Mouse (Mus musculus): ENCODE results near the gene Sdk1. TPM values are rescaled to one million over a fixed set of nuclear protein-coding genes. Genes with fewer than 3 reads are reported as not detected.

Gene Sdk1
- total RNA-seq, 1 experiment: 1.2 TPM

GRCm38 (mm10) chr5:141413013-141413412 lies 171.7 kb downstream of the Sdk1 start:
- in situ Hi-C loops (cut with MboI; ENCODE audit: low sequenced_read_pairs in 2 of 2, unreplicated experiment in 2 of 2): no loop called here
- Histone ChIP-seq H3K27ac (ENCODE audit: insufficient read depth, low read depth, low read length, poor library complexity, severe bottlenecking) (no peak overlapping the region), H3K4me1 (ENCODE audit: control insufficient read depth in 2 of 2, insufficient read depth in 2 of 2, low read length in 2 of 2, poor library complexity in 1 of 2) (peaks cover 0 to 2% of the 10 kb centered on the region in 2 experiments; a peak in 1 of 4 replicates), H3K4me3 (ENCODE audit: insufficient read depth in 1 of 2, low read depth in 1 of 2, low read length in 2 of 2, poor library complexity in 1 of 2, severe bottlenecking in 1 of 2) (no peak overlapping the region), H3K9me3 (ENCODE audit: control insufficient read depth, insufficient read depth, low read depth, low read length) (no peaks in the 10 kb centered on the region), H3K9ac (ENCODE audit: insufficient read depth, low read depth, low read length, poor library complexity, severe bottlenecking) (no peak overlapping the region), H3K36me3 (ENCODE audit: control insufficient read depth, insufficient read depth, low read length, poor library complexity, severe bottlenecking) (no peaks in the 10 kb centered on the region)
- TF ChIP-seq CHD2 (IDR thresholded peaks at IDR 0.05; ENCODE audit: low read depth, low read length) (no peak), HCFC1 (IDR thresholded peaks at IDR 0.05; ENCODE audit: borderline replicate concordance, insufficient read depth, low read length) (no peak), ZNF384 (IDR thresholded peaks at IDR 0.05; ENCODE audit: low read depth, low read length) (no peak)
- DNase-seq (ENCODE audit: low read depth, low spot score): no peak

GRCm38 (mm10) chr5:141415644-141416243 lies 174.5 kb downstream of the Sdk1 start:
- Histone ChIP-seq H3K4me3 (ENCODE audit: insufficient read depth in 1 of 2, low read depth in 1 of 2, low read length in 2 of 2, poor library complexity in 1 of 2, severe bottlenecking in 1 of 2) (no peak overlapping the region), H3K4me1 (ENCODE audit: control insufficient read depth in 2 of 2, insufficient read depth in 2 of 2, low read length in 2 of 2, poor library complexity in 1 of 2) (no peaks in the 10 kb centered on the region), H3K27ac (ENCODE audit: insufficient read depth, low read depth, low read length, poor library complexity, severe bottlenecking) (no peak overlapping the region), H3K9ac (ENCODE audit: insufficient read depth, low read depth, low read length, poor library complexity, severe bottlenecking) (no peak overlapping the region), H3K9me3 (ENCODE audit: control insufficient read depth, insufficient read depth, low read depth, low read length) (no peaks in the 10 kb centered on the region), H3K36me3 (ENCODE audit: control insufficient read depth, insufficient read depth, low read length, poor library complexity, severe bottlenecking) (no peaks in the 10 kb centered on the region)
- no peak for TF ChIP-seq ZC3H11A (IDR thresholded peaks at IDR 0.05; ENCODE audit: borderline replicate concordance, low read depth, low read length)
- no peak for TF ChIP-seq MAFK (IDR thresholded peaks at IDR 0.05; ENCODE audit: insufficient read depth, low read depth, low read length)
- TF ChIP-seq HCFC1 (IDR thresholded peaks at IDR 0.05; ENCODE audit: borderline replicate concordance, insufficient read depth, low read length): no peak
- DNase-seq (ENCODE audit: low read depth, low spot score): no peak
- in situ Hi-C loops (cut with MboI; ENCODE audit: low sequenced_read_pairs in 2 of 2, unreplicated experiment in 2 of 2): no loop called here

- TF ChIP-seq CHD2 (IDR thresholded peaks at IDR 0.05; ENCODE audit: low read depth, low read length): no peak
- no peak for TF ChIP-seq MAFK (IDR thresholded peaks at IDR 0.05; ENCODE audit: insufficient read depth, low read depth, low read length)
- no peak for TF ChIP-seq ZNF384 (IDR thresholded peaks at IDR 0.05; ENCODE audit: low read depth, low read length)
- no peak for TF ChIP-seq HCFC1 (IDR thresholded peaks at IDR 0.05; ENCODE audit: borderline replicate concordance, insufficient read depth, low read length)
- TF ChIP-seq ZC3H11A (IDR thresholded peaks at IDR 0.05; ENCODE audit: borderline replicate concordance, low read depth, low read length): no peak
- Histone ChIP-seq H3K27ac (ENCODE audit: insufficient read depth, low read depth, low read length, poor library complexity, severe bottlenecking) (no peak overlapping the region), H3K9me3 (ENCODE audit: control insufficient read depth, insufficient read depth, low read depth, low read length) (no peaks in the 10 kb centered on the region), H3K4me3 (ENCODE audit: insufficient read depth in 1 of 2, low read depth in 1 of 2, low read length in 2 of 2, poor library complexity in 1 of 2, severe bottlenecking in 1 of 2) (no peak overlapping the region), H3K4me1 (ENCODE audit: control insufficient read depth in 2 of 2, insufficient read depth in 2 of 2, low read length in 2 of 2, poor library complexity in 1 of 2) (no peaks in the 10 kb centered on the region), H3K36me3 (ENCODE audit: control insufficient read depth, insufficient read depth, low read length, poor library complexity, severe bottlenecking) (no peaks in the 10 kb centered on the region), H3K9ac (ENCODE audit: insufficient read depth, low read depth, low read length, poor library complexity, severe bottlenecking) (no peak overlapping the region)
- DNase-seq (ENCODE audit: low read depth, low spot score): no peak
- in situ Hi-C loops (cut with MboI; ENCODE audit: low sequenced_read_pairs in 2 of 2, unreplicated experiment in 2 of 2): no loop called here
Measured at GRCm38 (mm10) chr5:141428132-141428531, 186.8 kb downstream of the Sdk1 start.

GRCm38 (mm10) chr5:141433286-141433685 lies 192.0 kb downstream of the Sdk1 start:
- DNase-seq (ENCODE audit: low read depth, low spot score): no peak
- H3K4me1 ChIP-seq (ENCODE audit: control insufficient read depth in 2 of 2, insufficient read depth in 2 of 2, low read length in 2 of 2, poor library complexity in 1 of 2): no peaks in the 10 kb centered on the region
- no peaks in the 10 kb centered on the region for H3K9me3 ChIP-seq (ENCODE audit: control insufficient read depth, insufficient read depth, low read depth, low read length)
- no peak overlapping the region for H3K27ac ChIP-seq (ENCODE audit: insufficient read depth, low read depth, low read length, poor library complexity, severe bottlenecking)
- H3K9ac ChIP-seq (ENCODE audit: insufficient read depth, low read depth, low read length, poor library complexity, severe bottlenecking): no peak overlapping the region
- no peaks in the 10 kb centered on the region for H3K36me3 ChIP-seq (ENCODE audit: control insufficient read depth, insufficient read depth, low read length, poor library complexity, severe bottlenecking)
- in situ Hi-C loops (cut with MboI; ENCODE audit: low sequenced_read_pairs in 2 of 2, unreplicated experiment in 2 of 2): no loop called here
- H3K4me3 ChIP-seq (ENCODE audit: insufficient read depth in 1 of 2, low read depth in 1 of 2, low read length in 2 of 2, poor library complexity in 1 of 2, severe bottlenecking in 1 of 2): no peak overlapping the region
- no peak for TF ChIP-seq CHD2 (IDR thresholded peaks at IDR 0.05; ENCODE audit: low read depth, low read length)
- no peak for TF ChIP-seq MAFK (IDR thresholded peaks at IDR 0.05; ENCODE audit: insufficient read depth, low read depth, low read length)
- no peak for TF ChIP-seq HCFC1 (IDR thresholded peaks at IDR 0.05; ENCODE audit: borderline replicate concordance, insufficient read depth, low read length)
- no peak for TF ChIP-seq ZC3H11A (IDR thresholded peaks at IDR 0.05; ENCODE audit: borderline replicate concordance, low read depth, low read length)
- TF ChIP-seq ZNF384 (IDR thresholded peaks at IDR 0.05; ENCODE audit: low read depth, low read length): no peak

GRCm38 (mm10) chr5:141447247-141447646 lies 206.0 kb downstream of the Sdk1 start:
- no peak for TF ChIP-seq MAFK (IDR thresholded peaks at IDR 0.05; ENCODE audit: insufficient read depth, low read depth, low read length)
- TF ChIP-seq ZNF384 (IDR thresholded peaks at IDR 0.05; ENCODE audit: low read depth, low read length): no peak
- no peak for TF ChIP-seq CHD2 (IDR thresholded peaks at IDR 0.05; ENCODE audit: low read depth, low read length)
- no peak for TF ChIP-seq HCFC1 (IDR thresholded peaks at IDR 0.05; ENCODE audit: borderline replicate concordance, insufficient read depth, low read length)
- TF ChIP-seq ZC3H11A (IDR thresholded peaks at IDR 0.05; ENCODE audit: borderline replicate concordance, low read depth, low read length): no peak
- no peaks in the 10 kb centered on the region for H3K4me1 ChIP-seq (ENCODE audit: control insufficient read depth in 2 of 2, insufficient read depth in 2 of 2, low read length in 2 of 2, poor library complexity in 1 of 2)
- DNase-seq (ENCODE audit: low read depth, low spot score): no peak
- H3K4me3 ChIP-seq (ENCODE audit: insufficient read depth in 1 of 2, low read depth in 1 of 2, low read length in 2 of 2, poor library complexity in 1 of 2, severe bottlenecking in 1 of 2): no peak overlapping the region
- H3K36me3 ChIP-seq (ENCODE audit: control insufficient read depth, insufficient read depth, low read length, poor library complexity, severe bottlenecking): no peaks in the 10 kb centered on the region
- no peak overlapping the region for H3K9ac ChIP-seq (ENCODE audit: insufficient read depth, low read depth, low read length, poor library complexity, severe bottlenecking)
- H3K27ac ChIP-seq (ENCODE audit: insufficient read depth, low read depth, low read length, poor library complexity, severe bottlenecking): no peak overlapping the region
- in situ Hi-C loops (cut with MboI; ENCODE audit: low sequenced_read_pairs in 2 of 2, unreplicated experiment in 2 of 2): no loop called here
- no peaks in the 10 kb centered on the region for H3K9me3 ChIP-seq (ENCODE audit: control insufficient read depth, insufficient read depth, low read depth, low read length)
